Mouse (Mus musculus) ES-E14 (cell line): Measurements from ENCODE around the gene Nup54.

Source experiments
- MAFK ChIP-seq: IDR thresholded peaks from 2 replicates; pipeline ENCODE4 v1.6.1; 2014; ENCODE audit warnings: mild to moderate bottlenecking, low read depth, low read length, inconsistent platforms; ENCODE audit not compliant: insufficient read depth
- ZNF384 ChIP-seq: IDR thresholded peaks from 2 replicates; pipeline ENCODE4 v1.6.1; 2012; ENCODE audit warnings: low read depth, low read length, inconsistent platforms

GRCm38 (mm10) chr5:92461321-92461720 lies 26.3 kb upstream of the Nup54 start:
- TF ChIP-seq MAFK (no peak), ZNF384 (no peak)
